Mouse (Mus musculus): ENCODE measurements around the gene Mrpl51. TPM values are rescaled to one million over a fixed set of nuclear protein-coding genes. Genes with fewer than 3 reads are reported as not detected.

The Mrpl51 gene
- polyA plus RNA-seq, 1 experiment from 2014 or later, result 148 TPM

- ATAC-seq (ENCODE audit: low FRiP score, low read depth), result no peak
- Histone ChIP-seq H3K27me3 (no peaks in the 10 kb centered on the region), H3K9ac (no peak overlapping the region), H3K27ac (replicated peaks) (no peak overlapping the region), H3K36me3 (peaks cover 28% of the 10 kb centered on the region), H3K9me3 (no peaks in the 10 kb centered on the region), H3K4me2 (no peak overlapping the region), H3K4me1 (replicated peaks) (peaks cover 48% of the 10 kb centered on the region), H3K4me3 (no peak overlapping the region)
- WGBS, result 60% methylated on average over 7 of the region's 7 CpGs
These were observed 42.0 kb upstream of the Mrpl51 start for GRCm38 (mm10) chr6:125149569-125149950.

- Histone ChIP-seq H3K4me1 (replicated peaks) (peaks cover 25% of the 10 kb centered on the region), H3K36me3 (peaks cover 33% of the 10 kb centered on the region), H3K9ac (no peak overlapping the region), H3K27me3 (no peaks in the 10 kb centered on the region), H3K4me2 (no peak overlapping the region), H3K27ac (replicated peaks) (no peak overlapping the region), H3K9me3 (no peaks in the 10 kb centered on the region), H3K4me3 (no peak overlapping the region)
- WGBS, result 82% methylated on average over 22 of the region's 22 CpGs
- no peak for ATAC-seq (ENCODE audit: low FRiP score, low read depth)
These were observed 39.2 kb upstream of the Mrpl51 start for GRCm38 (mm10) chr6:125152212-125153017.

- ATAC-seq (ENCODE audit: low FRiP score, low read depth), result no peak
- Histone ChIP-seq H3K36me3 (peaks cover 37% of the 10 kb centered on the region), H3K4me1 (replicated peaks) (peaks cover 19% of the 10 kb centered on the region), H3K27ac (replicated peaks) (no peak overlapping the region), H3K4me2 (no peak overlapping the region), H3K9ac (no peak overlapping the region), H3K9me3 (no peaks in the 10 kb centered on the region), H3K27me3 (no peaks in the 10 kb centered on the region), H3K4me3 (no peak overlapping the region)
- 91% methylated on average over 5 of the region's 5 CpGs for WGBS
These were observed 38.6 kb upstream of the Mrpl51 start for GRCm38 (mm10) chr6:125153018-125153389.

GRCm38 (mm10) chr6:125153682-125154081 lies 37.9 kb upstream of the Mrpl51 start:
- Histone ChIP-seq H3K36me3 (peaks cover 40% of the 10 kb centered on the region), H3K9ac (no peak overlapping the region), H3K27me3 (no peaks in the 10 kb centered on the region), H3K4me3 (no peak overlapping the region), H3K9me3 (no peaks in the 10 kb centered on the region), H3K4me2 (no peak overlapping the region), H3K4me1 (replicated peaks) (peaks cover 12% of the 10 kb centered on the region), H3K27ac (replicated peaks) (no peak overlapping the region)
- ATAC-seq (ENCODE audit: low FRiP score, low read depth), result no peak
- WGBS, result 92% methylated on average over 4 of the region's 4 CpGs

GRCm38 (mm10) chr6:125154550-125154949 lies 37.1 kb upstream of the Mrpl51 start:
- Histone ChIP-seq H3K4me3 (no peak overlapping the region), H3K4me2 (no peak overlapping the region), H3K9me3 (no peaks in the 10 kb centered on the region), H3K27me3 (no peaks in the 10 kb centered on the region), H3K36me3 (peaks cover 48% of the 10 kb centered on the region), H3K27ac (replicated peaks) (no peak overlapping the region), H3K9ac (no peak overlapping the region), H3K4me1 (replicated peaks) (peaks cover 3% of the 10 kb centered on the region)
- ATAC-seq (ENCODE audit: low FRiP score, low read depth), result no peak

GRCm38 (mm10) chr6:125155262-125155661 lies 36.3 kb upstream of the Mrpl51 start:
- Histone ChIP-seq H3K27me3 (no peaks in the 10 kb centered on the region), H3K36me3 (peaks cover 55% of the 10 kb centered on the region), H3K9ac (no peak overlapping the region), H3K4me3 (no peak overlapping the region), H3K9me3 (no peaks in the 10 kb centered on the region), H3K27ac (replicated peaks) (no peak overlapping the region), H3K4me2 (no peak overlapping the region), H3K4me1 (replicated peaks) (no peaks in the 10 kb centered on the region)
- 82% methylated on average over 8 of the region's 8 CpGs for WGBS
- no peak for ATAC-seq (ENCODE audit: low FRiP score, low read depth)

DNA sequence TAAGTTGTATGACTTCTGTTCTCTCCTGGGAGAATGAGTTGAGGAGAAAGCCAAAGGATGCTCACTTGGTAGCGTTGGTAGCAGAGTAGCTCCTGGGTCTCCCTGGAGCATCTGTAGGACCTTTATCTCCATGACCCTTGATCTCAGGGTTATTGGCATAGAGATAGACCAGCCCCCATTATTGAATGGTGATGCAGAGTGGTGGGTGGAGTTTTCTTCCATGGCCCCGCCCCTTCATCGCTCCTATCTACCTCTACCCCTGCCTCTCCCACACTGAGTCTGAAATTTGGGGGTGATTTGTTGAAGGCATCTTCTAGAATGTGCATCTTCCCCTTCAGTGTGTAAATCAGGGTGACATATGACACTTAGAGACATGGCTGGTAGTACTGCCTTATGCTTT lies 35.1 kb upstream of the Mrpl51 start:
- WGBS, result 92% methylated on average over 3 of the region's 3 CpGs
- no peak overlapping the region for H3K9ac ChIP-seq
- H3K27me3 ChIP-seq, result no peaks in the 10 kb centered on the region
- H3K36me3 ChIP-seq, result peaks cover 60% of the 10 kb centered on the region
- ATAC-seq (ENCODE audit: low FRiP score, low read depth), result no peak
- H3K27ac ChIP-seq (replicated peaks), result no peak overlapping the region
- H3K9me3 ChIP-seq, result no peaks in the 10 kb centered on the region
- peaks cover 2% of the 10 kb centered on the region for H3K4me1 ChIP-seq (replicated peaks)
- no peak overlapping the region for H3K4me3 ChIP-seq
- H3K4me2 ChIP-seq, result no peak overlapping the region

DNA sequence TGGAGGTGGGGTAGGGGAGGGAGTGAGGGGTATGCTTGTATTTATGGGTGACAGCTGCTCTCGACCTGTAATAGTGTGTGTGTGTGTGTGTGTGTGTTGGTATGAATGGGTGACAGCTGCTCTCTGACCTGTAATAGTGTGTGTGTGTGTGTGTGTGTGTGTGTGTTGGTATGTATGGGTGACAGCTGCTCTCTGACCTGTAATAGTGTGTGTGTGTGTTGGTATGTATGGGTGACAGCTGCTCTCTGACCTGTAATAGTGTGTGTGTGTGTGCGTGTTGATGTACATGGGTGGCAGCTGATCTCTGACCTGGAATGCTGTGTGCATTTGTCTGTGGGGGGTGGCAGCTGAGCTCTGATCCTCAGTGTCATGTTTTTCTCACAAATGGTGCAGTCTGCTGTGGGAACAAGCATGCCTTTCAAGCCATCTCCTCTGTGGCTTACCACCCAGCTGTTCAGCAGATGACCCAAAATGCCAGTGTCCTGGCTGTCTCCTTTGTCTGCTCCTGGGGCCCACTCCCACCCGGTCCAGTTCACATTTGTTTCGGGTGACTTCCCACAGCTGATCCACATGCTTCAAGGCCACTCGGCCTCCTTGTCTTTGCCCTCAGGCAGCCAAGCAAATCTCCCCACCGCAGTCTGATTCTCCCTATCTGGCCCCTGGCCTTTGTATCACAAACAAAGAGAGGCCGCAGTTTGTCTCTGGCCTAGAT lies 34.5 kb upstream of the Mrpl51 start:
- no peak for ATAC-seq (ENCODE audit: low FRiP score, low read depth)
- Histone ChIP-seq H3K27ac (replicated peaks) (no peak overlapping the region), H3K36me3 (peaks cover 59% of the 10 kb centered on the region)

DNA sequence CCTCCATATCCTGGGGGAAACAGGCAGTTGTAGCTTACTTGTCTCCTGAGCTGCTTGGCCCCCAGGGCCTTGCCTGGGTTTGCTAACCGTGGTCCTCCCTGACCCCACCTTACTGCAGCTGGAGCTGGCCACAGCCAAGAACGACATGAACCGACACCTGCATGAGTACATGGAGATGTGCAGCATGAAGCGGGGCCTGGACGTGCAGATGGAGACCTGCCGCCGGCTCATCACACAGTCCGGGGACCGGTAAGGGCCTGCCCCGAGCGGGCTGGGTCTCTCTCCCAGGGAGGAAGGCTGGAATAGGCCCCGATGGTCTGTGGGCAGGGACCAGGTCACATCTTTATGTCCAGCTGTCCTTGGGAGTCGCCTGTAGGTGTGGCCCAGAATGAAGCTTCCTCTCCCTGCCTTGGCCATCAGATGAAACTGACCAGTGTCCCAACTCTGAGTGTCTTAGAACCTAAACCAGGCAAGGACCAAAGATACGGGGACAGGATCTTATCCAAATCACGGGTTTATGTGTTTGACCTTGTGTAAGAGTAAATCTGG lies 32.6 kb upstream of the Mrpl51 start:
- no peak overlapping the region for H3K4me3 ChIP-seq
- H3K9me3 ChIP-seq, result no peaks in the 10 kb centered on the region
- no peak overlapping the region for H3K4me2 ChIP-seq
- no peak overlapping the region for H3K9ac ChIP-seq
- no peak overlapping the region for H3K27ac ChIP-seq (replicated peaks)
- 87% methylated on average over 15 of the region's 15 CpGs for WGBS
- H3K27me3 ChIP-seq, result no peaks in the 10 kb centered on the region
- ATAC-seq (ENCODE audit: low FRiP score, low read depth), result no peak
- H3K36me3 ChIP-seq, result peaks cover 40% of the 10 kb centered on the region
- peaks cover 18% of the 10 kb centered on the region for H3K4me1 ChIP-seq (replicated peaks)

More for the DNA sequence above, 34.5 kb upstream of the Mrpl51 start:
- H3K27me3 ChIP-seq, result no peaks in the 10 kb centered on the region
- no peaks in the 10 kb centered on the region for H3K9me3 ChIP-seq
- H3K4me1 ChIP-seq (replicated peaks), result peaks cover 4% of the 10 kb centered on the region
- H3K9ac ChIP-seq, result 0 out of 2 replicates have a peak overlapping the region, but pooled peaks have one; percentile 10
- WGBS, result 10% methylated on average over 7 of the region's 7 CpGs
- H3K4me2 ChIP-seq, result no peak overlapping the region
- no peak overlapping the region for H3K4me3 ChIP-seq

DNA sequence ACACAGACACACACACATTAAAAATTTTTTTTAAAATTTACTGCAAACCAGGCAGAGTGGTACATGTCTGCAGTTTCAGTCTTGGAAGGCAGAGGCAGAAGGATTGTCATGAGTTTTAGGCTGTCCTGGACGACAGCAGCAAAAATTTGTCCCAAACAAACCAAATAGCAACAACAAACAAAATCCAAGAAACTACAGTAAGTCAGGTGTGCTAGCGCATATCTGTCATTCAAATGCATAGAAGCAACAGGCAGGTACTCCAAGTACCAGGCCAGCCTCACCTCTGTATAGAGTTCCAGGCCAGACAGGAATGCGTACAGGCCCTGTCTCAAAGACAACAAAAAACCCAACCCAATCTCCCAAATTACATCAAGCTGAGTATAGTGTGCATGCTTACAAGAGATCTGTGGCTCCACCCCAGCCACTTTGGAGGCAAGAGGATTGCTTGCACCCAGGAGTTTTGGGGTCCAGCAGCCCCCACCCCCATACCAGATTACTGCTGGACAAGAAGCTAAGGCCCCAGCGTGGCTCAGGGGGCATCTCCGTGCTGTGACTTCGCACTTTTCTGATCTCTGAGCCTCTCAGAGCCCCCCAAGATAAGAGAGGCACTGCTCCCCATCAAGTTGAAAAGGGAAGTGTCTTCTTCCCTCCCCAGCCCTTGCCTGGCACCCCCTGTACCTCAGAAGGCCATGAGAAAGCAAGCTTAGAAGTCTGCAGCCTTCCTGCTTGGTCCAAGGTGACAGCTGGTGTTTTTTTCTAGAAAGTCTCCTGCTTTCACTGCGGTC lies 31.6 kb upstream of the Mrpl51 start:
- Histone ChIP-seq H3K9ac (no peak overlapping the region), H3K27me3 (no peaks in the 10 kb centered on the region), H3K27ac (replicated peaks) (no peak overlapping the region), H3K4me3 (no peak overlapping the region), H3K36me3 (peaks cover 39% of the 10 kb centered on the region), H3K4me1 (replicated peaks) (peaks cover 22% of the 10 kb centered on the region), H3K9me3 (no peaks in the 10 kb centered on the region), H3K4me2 (no peak overlapping the region)
- no peak for ATAC-seq (ENCODE audit: low FRiP score, low read depth)
- 88% methylated on average over 7 of the region's 7 CpGs for WGBS

DNA sequence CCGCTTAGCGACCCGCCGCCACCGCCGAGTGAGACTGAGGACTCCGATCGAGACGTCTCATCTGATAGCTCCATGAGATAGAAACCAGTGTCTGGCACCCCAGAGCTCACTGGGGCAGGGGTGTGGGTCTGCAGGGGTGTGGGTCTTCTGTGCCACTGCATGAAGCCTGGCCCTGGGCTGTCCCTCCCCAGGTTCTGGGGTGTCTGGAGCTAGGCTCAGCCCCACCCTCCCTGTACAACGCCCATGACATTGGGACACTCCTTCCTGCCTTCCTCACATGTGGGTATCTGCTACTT lies 31.1 kb upstream of the Mrpl51 start:
- Histone ChIP-seq H3K9ac (no peak overlapping the region), H3K27ac (replicated peaks) (no peak overlapping the region), H3K36me3 (peaks cover 39% of the 10 kb centered on the region), H3K4me1 (replicated peaks) (peaks cover 22% of the 10 kb centered on the region), H3K9me3 (no peaks in the 10 kb centered on the region), H3K4me2 (no peak overlapping the region), H3K27me3 (no peaks in the 10 kb centered on the region), H3K4me3 (no peak overlapping the region)
- ATAC-seq (ENCODE audit: low FRiP score, low read depth), result no peak
- whole genome bisulfite sequencing, result 56% methylated on average over 10 of the region's 10 CpGs
